Mouse (Mus musculus) testis, adult 10 weeks (tissue): ENCODE results near the gene Dusp14. TPM values are rescaled to one million over a fixed set of nuclear protein-coding genes. Genes with fewer than 3 reads are reported as not detected.

ENCODE experiments used
- polyA plus RNA-seq: library from polyadenylated mRNA; stranded (reverse); fragments of 350-450 nt; fragmentation: Illumina TruSeq; extraction: RNeasy Lipid Tissue Mini Kit (QIAGEN cat#74804); gene quantifications from one replicate; pipeline ENCODE4 v1.2.3, GENCODE M21; 2014; ENCODE audit warnings: low read depth, low replicate concordance

The Dusp14 gene
- 0.42 TPM for polyA plus RNA-seq

DNA sequence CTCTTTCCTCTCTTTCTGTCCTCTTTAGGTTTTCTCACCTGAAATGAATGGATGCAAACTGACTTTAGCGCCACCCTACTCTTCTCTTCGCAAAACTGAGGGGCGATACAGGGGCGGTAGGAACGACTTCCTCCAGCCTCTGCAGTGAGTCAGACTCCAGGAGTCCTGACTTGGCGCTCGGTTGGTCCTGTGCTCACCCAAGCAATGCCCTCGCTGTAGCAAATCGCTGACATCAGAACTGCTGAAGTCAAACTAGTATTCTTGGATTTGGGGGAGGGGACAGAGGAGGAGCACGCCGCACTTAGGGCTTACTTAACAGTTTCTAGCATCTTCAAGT, at the start of gene Dusp14:
TSS of gene Dusp14 (minus strand) at position 228 of the 337 bp plus-strand sequence.

Other genes with a start within 250 kb of the Dusp14 start
- gene Hnf1b, start 219.2 kb downstream of the Dusp14 start, polyA plus RNA-seq: 7.5 TPM
- gene Ddx52, start 127.2 kb downstream of the Dusp14 start, polyA plus RNA-seq: 55.1 TPM
- 36.4 TPM for gene Synrg, start 104.8 kb downstream of the Dusp14 start, polyA plus RNA-seq
- gene Tada2a, start 60.3 kb upstream of the Dusp14 start, polyA plus RNA-seq: 7.6 TPM
- 41.0 TPM for gene Acaca, start 60.4 kb upstream of the Dusp14 start, polyA plus RNA-seq
- not detected for gene Gm11437, start 98.2 kb upstream of the Dusp14 start, polyA plus RNA-seq